Mouse (Mus musculus): ENCODE results near the gene Rab33a.

DNA sequence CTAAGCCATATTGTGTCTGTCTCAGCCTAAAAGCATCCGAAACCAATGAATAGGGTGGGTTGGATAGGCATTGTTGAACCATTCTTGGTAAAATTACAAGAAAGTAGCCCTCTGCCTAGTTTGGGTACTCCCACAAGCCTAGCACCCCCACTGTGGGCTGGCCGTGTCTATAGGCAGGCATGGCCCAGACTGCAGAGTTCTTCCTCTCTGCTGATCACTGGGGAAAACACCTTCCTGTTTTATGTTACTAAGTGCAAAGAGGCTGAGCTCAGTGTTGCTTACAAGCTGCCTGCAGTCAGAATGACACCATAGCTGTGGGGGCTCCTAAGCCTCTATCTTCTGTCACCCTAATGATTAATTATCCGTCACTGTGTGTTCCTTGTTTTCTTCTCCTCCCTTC is 4.4 kb downstream of the Rab33a start:
- TF ChIP-seq CTCF (IDR thresholded peaks at IDR 0.05; ENCODE audit: low read depth, low read length) (no peak), GATA1 (IDR thresholded peaks at IDR 0.05; ENCODE audit: borderline replicate concordance, low read length) (no peak), TAL1 (conservative IDR thresholded peaks at IDR 0.05; ENCODE audit: low read depth, low read length) (no peak)

All from G1E (cell line).